Mouse (Mus musculus) CD4-positive, CD25-positive, alpha-beta regulatory T cell, adult 2 months (primary cell): Measurements from ENCODE around the gene Slc22a12.

Experiments used
- DNase-seq: peaks from one replicate; pipeline ENCODE4 v3.0.0-alpha.2; 2012; ENCODE audit warnings: low read depth, low spot score

Slc22a12 gene

DNA sequence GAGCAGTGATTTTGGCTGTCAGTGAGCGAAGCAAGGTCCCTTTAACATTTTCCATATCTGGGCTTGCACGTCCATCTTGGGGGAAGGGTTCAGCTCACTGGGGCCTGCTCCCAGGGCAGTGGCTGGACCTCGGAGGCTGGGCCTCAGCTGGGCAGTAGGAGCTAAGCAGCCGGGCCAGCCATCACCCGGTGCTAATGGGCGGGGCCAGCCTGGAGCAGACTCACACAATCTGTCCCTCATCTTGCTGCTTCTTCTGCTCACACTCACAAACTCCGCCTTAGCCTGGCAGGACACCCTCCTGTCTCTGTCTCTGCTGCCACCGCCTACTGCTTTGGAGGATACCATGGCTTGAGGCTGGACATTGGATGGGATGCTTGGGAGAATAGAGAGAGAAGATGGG lies 26.7 kb downstream of the Slc22a12 start:
- no peak for DNase-seq

DNA sequence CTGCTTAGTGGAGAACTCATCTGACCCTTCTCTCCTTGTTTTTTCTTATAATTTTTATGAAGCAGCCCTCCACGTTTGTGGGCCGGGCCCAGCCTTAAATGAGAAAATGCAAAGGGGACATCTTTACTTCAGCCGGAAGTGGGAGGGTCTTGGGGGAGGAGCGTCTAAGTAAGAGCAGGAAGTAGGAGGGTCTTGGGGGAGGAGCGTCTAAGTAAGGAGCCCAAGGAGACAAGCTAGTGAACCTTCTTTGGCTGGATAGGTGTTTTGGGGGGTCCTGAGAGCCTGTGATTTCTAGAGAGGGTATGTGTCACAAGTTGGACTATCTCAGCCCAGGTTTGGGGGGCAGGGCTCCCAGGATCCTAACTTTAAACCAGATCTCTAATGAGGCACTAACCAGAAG lies 27.4 kb downstream of the Slc22a12 start:
- no peak for DNase-seq

DNA sequence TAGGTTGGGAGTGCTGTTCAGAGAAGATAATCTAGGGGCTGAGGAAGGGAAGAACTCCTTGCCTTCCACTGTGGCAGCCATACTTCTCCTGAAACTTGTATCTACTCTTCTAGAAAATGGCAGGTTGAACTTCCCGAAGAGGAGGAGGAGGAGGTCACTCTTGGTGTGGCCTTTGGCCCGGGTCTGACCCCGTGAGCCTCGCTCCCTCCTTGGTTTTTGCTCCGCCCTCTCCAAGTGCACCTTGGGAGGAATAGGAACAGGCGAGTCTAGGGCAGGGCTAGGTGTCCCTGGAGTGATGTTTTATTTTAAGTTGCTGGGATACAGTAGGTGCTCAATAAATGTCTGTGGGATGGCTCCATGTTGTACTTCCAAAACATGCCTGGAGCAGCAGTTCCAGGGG lies 27.9 kb downstream of the Slc22a12 start:
- no peak for DNase-seq

DNA sequence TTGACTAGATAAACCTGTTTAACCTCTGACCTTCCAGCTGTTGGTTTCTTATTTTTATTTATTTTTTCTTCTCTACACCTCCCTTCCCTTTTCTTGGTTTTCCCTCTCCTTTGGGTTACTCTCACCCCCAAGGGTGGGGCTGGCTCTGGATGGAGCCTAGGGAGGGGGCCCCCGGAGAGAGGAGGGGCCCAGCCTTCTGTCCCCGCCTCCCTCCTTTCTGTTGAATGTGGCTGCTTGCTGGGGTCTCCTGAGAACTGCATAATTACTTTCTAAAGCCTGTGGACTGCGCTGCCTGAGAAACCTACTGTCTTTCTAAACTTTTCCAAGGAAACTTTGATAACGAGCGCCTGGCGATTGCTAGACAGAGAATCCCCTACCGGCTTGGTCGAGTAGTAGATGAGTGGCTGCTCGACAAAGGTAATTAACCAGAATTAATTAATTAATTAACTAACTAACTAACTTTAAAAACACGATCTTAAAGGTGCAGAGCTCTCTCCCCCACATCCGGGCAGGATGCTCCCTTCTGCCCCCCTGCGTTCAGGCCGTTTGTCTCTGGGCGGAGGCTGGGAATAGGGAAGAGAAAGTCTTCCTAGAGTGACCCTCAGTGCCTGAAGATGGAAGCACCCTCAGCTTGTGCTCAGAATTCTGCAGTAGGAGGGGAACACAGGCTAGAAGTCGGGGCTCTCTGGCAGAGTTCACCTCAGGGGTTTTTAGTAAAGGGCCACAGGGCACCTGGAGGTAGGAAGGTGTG lies 29.3 kb downstream of the Slc22a12 start:
- DNase-seq: no peak

DNA sequence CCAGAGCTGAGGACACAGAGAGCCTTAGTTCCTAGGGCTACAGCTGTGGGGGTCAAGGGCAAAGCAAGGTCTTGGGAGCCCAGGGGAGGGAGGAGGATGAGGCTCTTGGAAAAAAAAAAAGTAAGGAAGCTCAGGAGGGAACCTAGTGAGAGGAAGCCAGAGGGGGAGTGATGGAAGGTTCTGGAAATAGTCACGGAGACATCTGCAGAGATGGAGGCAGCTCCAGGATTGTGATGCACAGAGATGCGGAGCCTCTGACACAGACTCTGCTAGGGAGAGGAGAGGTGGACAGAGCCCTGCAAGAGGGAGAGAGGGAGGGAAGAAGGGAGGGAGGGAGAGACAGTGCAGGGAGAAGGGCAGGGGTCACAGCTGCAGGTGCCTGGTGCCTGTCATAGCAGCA lies 32.3 kb downstream of the Slc22a12 start:
- no peak for DNase-seq

DNA sequence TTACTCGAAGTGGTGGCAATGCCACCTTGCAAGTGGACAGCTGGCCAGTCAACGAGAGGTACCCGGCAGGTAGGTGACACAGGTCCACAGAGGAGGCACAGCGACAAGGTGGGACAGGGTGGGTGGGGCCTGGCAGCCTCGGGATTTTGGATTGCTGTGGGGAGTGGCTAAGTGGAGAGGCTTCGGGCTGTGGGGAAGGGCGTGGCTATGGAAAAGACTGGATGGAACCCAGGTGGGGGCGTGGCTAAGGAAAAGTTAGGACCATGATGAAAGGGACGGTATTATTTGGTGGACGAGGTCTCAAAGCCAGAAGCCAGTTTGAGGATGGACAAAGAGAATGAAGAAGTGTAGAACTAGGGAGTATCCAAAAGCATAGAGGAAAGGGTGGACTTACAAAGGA lies 33.0 kb downstream of the Slc22a12 start:
- DNase-seq: no peak

DNA sequence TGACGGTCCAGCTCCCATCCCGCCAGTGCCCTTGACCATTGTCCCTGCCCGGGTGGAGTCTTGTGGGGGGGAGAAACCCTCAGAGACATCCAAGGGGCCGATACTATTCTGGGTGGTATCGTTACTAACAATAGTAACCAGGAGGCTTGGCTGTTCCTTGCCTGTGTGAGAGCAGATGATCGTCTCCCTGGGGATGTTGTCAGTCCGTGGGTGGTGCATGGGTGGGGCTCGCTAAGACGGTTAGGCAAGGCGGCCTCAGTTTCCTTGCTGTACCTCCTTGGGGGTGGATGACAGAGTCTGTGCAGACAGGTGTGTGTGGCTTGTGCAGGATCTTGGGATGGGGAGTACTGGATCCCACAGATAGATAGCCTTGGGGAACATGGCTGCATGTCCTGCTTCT lies 35.4 kb downstream of the Slc22a12 start:
- DNase-seq: no peak

DNA sequence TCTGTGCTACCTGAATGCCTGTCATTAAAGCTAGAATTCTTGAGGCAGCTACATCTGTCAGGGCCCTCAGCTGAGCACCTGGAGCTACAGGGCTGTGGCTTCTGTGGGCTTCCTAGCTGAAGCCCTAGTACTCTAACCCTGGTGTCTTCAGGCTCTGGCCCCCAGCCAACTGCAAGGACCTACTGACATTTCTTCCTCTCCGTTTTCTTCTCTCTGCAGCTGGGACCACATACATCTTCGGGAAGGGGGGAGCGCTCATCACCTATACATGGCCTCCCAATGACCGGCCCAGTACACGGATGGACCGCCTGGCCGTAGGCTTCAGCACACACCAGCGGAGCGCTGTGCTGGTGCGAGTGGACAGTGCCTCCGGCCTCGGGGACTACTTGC lies 38.2 kb downstream of the Slc22a12 start:
- DNase-seq: no peak

DNA sequence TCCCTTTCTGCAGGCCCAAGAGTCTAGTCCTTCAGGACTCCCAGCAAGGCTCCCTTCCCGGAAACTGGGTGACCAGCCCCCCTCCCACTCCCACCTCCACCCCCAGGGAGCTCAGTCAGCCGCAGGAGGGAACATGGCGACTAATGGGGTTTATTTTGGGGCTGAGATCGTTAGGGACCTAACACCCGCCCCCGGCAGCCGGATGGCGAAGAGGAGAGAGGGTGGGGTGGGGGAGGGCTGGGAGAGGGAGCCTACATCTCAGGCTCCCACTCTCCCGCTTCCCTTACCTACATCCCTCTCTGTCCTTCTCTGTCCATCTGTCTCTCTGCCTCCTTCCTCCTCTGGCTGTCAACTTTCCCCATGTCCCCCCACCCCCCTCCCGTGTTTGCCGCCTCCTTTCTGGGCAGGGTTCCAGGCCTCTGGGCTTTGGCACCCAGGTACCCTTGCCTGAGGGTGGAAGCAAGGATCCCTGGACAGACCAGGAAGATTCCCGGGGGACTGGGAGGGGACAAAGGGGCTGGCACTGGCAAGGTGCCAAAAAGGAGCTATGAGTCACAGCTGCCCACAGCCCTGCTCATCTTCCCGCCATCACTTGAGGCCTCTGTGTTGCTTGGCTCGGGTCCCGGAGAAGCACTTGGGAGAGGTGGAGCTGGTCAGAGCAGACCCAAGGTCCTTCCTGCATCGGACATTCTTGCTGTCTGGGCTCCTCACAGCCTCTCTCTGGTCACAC lies 38.7 kb downstream of the Slc22a12 start:
- DNase-seq: no peak

DNA sequence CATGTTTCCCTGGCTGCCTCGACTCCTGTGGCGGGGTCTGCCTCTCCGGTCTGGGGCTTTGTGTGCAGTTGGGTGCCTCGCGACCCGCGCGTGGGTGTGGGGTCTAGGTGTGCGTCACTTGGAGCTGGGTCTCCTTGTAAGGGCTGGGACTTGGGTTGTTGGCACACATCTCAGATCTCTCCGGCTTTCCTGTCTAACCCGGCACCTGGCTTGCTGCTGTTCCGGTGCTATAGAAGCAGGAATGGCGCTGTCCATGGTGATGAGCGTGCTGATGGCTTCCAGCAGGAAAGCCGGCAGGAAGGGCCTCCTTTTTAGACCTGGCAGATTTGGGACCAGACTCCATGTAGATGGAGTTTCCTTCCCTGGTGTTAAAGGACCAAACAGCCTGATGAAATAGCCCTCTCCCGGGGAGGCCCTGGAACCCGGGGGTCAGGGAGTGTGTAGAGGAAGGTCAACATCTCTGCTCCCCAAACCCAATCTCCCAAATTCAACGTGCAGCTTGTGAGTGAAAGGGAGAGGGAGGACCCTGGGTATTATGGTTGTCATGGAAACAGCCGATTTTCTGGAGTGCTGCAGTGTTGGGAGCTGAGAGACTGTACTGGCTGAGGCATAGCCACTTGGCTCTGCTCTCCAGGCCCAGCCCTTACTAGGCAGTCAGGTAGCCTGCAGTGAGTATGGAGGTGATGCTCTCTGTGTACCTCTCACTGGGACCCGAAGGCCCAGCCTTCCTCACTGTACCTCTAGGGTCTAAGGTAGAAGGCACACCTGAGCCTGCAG lies 40.1 kb downstream of the Slc22a12 start:
- peak; percentile 25 for DNase-seq

DNA sequence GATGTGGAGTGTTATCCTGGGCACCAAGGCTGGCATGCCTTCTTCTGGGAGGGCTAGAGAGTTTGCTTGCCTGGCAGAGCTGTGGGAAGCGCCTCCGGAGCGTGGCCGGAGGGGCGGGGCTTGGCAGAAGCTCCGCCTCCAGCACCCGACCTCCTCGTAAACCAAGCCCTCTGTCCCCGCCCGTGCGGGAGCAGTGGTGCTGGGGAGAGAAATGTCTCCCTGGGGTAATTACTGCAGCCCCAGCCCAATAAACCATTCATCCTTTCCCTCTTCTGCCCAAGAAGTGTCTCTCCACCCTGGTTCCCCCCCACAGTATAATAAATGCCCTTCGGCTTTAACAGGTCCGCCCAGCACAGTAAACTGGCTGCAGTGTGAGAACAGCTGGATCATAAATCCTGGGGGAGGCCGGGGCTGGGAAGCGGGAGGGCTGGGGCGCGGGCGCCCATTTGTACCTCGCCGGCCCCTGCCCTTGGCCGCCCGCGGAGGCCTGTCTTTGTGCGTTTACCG lies 40.7 kb downstream of the Slc22a12 start:
- peak; percentile 35 for DNase-seq

DNA sequence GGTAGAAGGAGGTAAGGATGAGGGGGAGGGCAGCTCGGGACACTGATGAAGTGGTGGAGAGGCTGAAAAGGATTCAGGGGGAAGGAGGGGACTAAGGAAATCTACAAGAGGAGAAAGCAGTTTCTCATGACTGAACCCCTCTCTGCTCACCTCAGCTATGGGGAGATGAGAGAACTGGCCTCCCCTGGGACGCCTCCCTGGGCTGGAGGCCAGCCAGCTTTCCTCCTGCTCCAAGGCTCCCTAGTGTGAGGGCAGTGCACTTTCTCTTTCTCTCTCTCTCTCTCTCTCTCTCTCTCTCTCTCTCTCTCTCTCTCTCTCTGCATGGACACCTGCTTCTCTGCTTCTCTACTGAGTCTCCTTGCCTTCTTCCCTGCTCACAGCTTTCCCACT lies 42.2 kb downstream of the Slc22a12 start:
- no peak for DNase-seq

DNA sequence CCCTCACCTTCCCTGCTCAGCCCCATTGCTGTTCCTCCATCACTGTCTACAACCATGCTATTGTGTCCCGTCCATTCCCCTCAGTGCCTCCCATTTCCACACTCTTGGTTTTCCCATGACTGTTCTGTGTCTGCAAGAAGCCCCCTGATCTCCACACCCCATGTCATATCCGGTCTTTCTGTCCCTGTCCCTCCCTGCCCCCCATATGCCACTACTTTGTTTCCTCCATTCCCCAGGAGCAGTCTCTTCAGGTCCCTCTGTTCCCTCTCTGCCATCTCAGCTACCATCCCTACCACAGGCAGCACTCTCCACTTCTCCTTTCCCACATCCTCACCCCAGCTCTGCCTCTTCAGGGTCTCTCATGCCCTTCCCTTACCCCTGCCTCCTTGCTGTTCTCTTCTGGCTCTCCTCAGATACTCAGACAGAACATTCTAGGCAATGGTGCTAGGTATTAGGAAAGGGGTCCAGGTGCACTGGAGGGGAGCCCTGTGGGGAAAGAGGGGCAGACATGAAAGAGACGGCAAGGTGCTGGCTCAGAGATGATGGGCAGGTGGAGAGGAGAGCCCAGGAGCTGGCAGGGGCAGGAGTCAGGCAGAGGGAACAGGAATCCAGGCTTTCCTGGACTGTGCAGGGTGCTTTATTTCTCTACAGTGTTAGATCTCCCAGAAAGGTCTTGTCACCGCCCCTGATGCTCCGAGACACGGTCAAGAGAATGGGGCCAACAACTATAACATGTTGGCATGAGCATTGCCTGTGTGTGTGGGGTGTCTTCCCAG lies 42.8 kb downstream of the Slc22a12 start:
- DNase-seq: no peak

DNA sequence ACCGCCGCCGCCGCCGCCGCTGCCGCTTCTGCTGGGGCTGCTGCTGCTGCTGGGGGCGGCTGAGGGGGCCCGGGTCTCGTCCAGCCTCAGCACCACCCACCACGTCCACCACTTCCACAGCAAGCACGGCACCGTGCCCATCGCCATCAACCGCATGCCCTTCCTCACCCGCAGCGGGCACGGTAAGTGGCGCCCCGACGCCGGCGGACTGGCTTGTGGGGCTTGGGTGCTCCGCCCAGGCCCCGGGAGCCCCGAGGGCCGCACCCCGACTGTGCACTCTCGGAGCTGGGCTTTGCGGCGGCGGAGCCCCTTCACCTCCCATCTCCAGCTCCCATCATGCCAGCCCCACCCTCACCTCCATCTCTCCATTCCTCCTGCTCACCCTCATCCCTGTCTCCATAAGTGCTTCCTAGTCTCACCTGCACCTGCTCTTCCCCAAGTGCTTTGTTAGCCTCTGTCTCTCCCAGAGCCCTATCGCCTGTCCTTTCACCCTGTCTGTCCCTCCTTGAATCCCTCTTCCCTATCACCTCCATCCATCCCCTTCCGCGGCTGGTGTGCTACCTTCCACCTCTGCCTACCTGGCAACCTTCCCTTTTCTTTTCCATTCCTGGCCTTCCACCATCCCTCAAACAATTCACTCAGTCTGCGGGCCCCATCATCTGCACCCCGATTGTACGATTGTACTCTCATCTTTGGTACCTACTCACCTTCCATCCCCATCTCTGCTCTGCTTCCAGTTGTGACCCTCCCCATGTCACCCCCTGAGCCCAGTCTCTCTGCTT lies 44.3 kb downstream of the Slc22a12 start:
- no peak for DNase-seq

DNA sequence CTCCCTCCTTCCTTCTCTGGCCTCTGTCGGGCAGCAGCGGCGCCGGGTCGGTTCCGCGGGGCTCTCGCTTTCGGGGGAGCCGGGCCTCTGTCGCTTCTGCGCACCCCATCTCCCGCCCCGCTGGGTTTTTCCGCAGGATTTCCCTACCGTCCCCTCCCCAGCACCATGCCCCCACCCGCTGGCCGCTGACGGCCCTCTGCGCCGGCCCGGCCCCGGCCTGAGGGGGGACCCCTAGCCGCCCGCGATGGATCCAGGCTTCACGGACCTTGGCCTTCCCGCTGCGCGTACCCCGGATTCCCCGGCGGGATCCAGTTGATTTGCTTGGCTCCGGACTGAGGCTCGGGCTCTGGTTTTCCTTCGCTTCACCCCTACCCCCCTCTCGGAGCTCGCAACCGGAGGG lies 45.0 kb downstream of the Slc22a12 start:
- no peak for DNase-seq

DNA sequence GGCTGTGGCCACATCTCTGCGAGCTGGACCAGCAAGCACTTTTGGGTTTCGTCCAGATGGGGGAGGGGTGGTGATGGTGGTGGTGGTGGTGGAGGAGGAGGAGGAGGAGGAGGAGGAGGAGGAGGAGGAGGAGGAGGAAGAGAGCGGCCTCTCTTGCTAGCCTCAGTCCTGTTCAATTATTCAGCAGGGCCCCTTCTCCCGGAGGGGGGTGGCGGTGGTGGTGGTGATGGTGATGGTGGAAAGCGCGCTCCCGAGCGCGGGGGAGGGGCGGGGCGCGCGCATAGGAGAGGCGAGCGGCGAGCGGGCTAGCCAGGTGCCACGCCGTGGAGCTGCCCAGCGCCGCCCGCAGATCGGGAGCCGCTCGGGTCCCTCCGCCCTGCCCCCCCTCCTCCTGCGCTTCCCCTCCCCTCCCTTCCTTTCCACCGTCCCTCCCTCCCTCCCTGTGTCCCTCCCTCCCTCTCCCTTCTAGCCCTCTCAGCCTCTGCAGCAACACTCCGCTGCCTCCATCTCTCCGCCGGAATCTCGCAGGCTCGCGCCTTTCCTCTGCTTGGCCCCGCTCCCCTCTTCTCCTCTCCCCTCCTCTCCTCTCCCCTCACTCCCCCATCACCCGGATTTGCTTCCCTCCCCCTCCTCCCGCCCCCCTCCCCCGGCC lies 45.6 kb downstream of the Slc22a12 start:
- DNase-seq: peak; percentile 19

DNA sequence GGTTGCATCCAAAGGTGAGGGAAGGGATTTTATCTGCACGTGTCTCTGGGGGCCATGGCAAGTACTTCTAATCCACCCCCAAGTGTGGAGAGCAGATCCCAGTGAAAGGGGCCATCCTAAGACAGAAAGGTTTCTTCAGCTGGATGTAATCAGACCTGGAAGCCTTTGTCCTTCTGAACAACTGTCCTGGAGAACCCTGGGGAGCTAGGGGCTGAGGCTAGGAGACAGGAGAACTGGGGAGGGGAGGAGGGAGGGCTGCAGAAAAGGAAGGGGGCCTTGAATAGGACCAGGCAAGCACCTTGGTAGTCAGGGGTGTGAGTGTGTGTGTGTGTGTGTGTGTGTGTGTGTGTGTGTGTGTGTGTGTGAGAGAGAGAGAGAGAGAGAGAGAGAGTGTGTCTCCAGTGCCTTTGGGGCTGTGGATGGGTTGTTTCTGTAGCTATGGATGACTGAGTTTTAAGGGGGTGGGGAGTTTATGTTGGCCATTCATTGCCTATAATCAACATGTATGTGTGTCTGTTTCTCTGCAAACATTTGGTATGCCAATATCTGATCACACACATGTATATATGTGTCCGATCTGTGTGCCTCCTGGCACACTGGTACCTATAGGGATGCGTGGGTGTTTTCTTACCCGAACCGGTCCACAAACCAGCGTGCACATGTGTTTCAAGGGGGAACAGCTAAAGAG lies 46.2 kb downstream of the Slc22a12 start:
- no peak for DNase-seq

DNA sequence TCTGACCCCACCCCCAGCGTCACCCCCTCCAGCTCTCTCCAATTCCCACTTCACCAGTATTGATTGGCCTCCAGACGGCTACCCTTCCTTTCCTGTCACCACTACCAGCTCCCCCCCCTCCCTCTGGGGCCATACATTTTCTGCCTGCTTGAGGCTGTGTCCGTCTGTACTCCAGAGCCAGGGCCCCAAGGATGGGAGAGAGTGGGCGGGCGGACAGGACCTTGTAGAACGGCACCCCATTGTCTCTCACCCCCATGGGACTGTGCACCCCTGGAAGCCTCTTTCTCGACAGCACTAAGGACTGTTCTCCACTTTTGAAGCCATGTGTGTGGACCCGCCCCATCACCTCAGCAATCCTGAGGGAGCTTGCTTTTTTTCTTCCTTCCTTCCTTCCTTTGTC lies 47.1 kb downstream of the Slc22a12 start:
- no peak for DNase-seq

DNA sequence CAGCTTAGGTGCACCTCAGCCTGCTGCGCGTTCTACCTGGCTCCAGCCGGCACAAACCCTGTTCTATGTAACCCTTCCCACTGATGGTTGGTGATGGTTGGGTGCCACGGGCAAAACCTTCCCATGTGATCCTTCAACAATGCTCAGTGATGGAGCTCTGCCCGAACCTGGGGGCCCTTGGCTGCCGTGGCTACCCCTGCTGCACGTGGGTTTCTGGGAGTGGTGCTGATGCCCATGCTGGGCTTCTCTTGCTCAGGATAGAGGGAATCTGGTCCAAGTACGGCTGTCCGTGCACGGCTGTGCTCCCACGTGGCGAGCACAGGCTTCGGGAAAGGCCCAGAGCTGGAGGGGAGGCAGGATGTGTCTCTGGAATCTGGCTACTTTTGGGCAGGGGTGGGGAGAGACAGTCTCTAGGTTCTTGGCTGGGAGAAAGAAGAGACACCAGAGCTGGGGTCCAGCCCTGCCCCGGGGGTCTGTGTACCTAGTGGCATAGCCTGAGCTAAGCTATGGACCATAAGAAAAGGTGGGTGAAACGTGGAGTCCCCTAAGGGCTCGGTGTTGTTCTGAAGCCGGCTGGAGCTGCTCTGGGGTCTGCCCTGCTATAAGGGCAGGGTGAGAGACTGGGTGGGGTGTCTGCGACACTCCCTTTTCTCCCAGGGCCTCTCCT lies 48.2 kb downstream of the Slc22a12 start:
- no peak for DNase-seq
